Mouse (Mus musculus): ENCODE data around the gene Hoxb9.

Gene Hoxb9

GRCm38 (mm10) chr11:96267021-96267920 lies 4.0 kb upstream of the Hoxb9 start:
- no peak for DNase-seq

DNA sequence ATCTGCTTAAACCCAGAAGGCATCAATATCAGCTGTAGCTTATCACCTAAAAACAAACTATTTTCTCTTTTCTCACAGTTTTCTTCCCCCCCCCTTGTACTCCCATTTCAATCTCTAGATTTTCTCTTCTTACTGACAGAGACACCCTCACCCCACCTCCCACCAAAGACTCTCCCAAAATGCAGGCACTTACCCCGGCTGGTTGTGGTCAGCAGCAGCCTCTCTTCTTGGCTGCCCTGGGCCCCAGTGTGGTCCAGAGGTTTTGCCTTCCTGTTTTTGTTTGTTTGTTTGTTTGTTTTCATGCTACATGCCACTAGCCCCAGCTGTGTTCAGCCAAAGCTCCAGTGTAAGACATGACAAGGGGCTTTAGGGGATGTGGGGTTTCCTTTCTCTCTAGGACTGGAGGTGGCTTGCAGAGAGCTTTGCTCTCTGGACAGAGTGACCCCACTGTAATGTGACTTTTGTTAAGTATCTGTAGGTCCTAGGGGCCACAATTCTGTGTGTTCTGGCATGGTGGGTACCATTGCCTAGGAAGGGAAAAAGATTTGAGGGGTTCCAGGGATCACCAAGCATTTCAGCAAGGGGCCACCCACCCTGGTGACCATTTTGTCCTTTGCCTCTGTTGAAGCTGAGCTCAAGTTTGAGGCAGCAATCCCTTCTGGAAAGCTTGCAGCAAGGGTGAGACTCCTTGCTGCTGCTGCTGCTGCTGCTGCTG lies 3.1 kb upstream of the Hoxb9 start:
- no peak for DNase-seq

DNA sequence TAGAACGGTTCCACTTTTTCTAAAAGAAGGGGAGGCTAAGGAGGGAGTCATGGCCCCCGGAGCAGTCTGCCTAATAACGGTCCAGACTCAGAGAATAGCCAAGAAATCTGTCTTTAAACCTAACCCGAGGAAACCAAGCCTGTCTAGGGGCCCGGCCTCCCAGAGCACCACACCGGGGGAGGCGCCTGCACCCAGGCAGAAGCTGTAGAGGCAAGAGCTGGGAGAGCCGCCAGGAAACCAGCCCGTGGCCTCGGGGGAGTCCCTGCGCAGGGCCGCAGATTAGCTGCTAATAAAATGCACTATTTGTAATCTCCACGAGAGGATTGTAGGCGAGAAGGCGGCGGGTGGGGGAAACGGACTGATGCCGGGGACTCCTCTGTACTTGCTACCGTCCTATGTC lies 1.4 kb upstream of the Hoxb9 start:
- DNase-seq: no peak

GRCm38 (mm10) chr11:96271541-96272011 lies 319 bp downstream of the Hoxb9 start:
- no peak for DNase-seq

DNA sequence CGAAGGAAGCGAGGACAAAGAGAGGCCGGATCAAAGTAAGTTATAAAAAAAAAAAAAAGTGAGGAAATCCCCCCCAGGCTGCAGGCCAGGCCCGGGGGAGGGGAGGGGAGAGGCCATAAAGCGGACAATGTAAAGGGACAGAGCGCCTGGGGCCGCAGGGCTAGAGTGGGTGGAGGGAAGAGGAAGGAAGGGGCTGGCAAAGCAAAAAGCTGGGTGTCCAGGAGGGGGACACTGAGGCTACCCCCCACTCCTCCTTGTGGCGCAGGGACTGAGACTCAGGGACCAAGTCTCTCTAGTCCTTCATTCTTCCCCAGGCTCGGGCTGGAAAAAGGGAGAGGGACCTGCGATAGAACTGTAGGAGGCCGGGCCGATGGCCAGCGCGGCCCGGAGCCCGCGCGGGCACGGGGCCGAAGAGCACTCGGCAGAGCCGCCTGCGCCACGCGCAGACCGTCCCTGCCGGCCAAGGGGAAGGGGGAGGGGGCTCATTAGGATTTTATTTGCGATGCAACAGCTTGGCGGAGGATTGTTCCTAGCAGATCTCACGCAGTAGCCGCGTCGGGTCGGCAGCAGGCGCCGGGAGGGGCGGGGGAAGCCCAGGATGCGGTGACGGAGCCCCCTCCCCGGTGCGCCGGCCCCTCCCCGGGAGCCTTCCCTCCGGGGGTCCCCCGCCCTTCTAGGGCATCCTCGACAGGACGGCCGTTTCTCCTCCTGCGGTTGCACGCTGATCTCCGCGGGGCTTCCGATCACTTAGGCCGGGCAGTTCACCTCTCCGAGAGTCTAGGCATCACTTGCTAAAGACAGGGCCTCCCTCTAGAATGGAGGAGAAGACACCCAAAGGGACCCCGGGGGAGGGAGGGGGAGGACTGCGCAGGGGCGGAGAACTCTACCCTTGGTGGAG lies 1.0 kb downstream of the Hoxb9 start:
- DNase-seq: no peak

DNA sequence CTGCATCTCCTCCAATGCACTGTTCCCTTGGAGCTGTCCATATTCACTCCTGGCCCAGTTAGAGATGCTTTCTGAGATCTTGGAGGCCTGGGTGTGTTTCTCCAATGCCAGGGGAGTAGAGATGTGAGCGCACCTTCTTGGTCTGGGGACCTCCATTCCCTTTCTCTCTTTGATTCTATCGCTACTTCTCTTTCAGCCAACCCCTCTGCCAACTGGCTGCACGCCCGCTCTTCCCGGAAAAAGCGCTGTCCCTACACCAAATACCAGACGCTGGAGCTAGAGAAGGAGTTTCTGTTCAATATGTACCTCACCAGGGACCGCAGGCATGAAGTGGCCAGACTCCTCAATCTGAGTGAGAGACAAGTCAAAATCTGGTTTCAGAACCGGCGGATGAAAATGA lies 3.2 kb downstream of the Hoxb9 start:
- DNase-seq: no peak

DNA sequence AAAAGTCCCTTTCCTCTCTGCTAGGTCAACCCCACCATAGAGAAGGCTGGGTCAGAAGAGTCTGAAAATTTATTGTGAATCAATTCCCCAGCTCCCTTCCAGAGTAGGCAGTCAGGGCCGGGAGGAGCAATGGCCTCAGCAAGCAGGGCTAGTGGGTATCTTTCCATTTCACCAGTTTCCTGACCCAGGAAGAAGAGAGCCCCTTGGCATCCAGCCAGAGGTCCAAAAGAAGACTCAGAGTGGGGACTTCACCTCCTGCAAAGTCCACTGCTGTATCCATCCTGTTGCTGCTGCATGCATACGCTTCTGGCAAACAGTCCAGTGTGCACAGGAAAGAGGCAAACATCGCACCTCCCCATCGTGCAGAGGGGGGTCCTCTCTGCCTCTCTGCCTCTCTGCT lies 4.6 kb downstream of the Hoxb9 start:
- DNase-seq: no peak

DNA sequence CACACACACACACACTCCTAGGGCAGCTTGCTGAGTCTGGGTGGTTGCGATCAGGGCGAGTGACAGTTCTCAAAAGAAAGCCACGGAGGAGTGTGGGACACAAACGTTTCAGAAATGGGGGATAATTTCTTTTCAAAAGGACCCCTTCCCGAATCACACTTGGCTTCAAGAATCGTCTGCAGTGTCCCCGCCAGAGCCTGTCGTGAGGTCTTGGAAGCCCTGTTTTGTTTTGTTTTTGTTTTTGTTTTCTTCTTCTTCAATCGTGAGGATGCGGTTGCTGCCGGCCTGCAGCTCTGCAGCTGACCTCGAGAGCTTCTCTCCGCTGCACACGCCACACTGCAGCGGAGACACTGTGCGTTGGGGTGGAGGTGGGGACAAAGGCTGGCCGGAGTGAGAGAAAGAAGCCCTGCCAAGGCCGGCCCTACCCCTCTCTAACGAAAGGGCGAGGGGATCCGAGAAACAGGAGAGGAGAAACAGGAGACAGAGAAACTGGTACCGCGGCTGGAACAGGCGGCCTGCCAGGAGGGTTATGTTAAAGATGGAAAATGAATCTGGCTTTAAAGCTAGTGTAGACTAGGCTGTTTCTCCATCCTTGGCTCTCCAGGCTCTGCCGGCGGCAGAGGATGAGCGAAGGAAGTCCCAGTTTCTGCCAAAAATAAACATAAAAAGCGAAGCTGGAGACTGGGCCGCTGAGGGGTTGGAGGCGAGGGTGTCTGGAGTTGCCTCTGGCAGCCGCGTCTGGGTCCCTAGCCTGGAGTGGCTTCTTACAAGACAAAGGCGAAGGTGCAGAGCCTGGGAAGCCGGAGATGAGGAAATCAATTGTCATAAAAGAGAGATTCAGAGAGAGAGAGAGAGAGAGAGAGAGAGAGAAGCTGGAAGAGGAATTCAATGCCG lies 6.1 kb downstream of the Hoxb9 start:
- no peak for DNase-seq

DNA sequence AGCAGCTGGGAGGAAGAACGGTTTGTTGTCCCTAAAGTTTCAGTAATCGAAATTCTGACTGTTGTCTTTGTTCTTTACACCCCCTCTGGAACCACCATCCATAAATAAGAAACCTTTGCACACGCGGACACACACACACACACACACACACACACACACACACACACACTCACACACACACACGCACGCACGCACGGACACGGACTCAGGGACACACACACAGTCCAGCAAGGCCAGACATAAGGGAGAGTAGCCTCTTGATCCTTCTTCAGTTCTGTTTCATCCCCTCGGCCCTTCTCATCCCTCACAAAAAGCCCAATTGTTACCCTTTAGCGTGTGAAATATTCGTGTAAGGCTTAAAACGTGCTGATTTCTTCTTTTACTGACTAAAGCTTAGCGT lies 7.1 kb downstream of the Hoxb9 start:
- DNase-seq: no peak

DNA sequence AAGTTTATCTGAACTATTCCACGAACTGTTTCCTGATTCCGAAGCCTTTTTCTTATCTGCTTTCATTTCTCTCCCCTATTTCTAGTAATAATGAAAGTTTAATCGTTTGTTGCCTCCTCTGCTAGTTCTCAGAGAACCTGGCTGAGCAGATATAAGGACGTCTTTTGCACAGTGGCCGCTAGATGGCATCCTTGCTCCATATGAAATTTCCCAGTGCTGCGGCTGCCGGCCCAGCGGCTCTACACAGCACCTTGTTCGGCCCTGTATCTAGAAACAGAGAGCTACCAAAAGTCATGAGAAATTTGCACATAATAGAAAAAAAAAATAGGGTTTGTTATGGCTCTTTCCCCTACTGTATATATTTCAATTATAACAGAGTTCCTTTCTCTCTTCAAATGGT lies 7.5 kb downstream of the Hoxb9 start:
- DNase-seq: peak; percentile 89

DNA sequence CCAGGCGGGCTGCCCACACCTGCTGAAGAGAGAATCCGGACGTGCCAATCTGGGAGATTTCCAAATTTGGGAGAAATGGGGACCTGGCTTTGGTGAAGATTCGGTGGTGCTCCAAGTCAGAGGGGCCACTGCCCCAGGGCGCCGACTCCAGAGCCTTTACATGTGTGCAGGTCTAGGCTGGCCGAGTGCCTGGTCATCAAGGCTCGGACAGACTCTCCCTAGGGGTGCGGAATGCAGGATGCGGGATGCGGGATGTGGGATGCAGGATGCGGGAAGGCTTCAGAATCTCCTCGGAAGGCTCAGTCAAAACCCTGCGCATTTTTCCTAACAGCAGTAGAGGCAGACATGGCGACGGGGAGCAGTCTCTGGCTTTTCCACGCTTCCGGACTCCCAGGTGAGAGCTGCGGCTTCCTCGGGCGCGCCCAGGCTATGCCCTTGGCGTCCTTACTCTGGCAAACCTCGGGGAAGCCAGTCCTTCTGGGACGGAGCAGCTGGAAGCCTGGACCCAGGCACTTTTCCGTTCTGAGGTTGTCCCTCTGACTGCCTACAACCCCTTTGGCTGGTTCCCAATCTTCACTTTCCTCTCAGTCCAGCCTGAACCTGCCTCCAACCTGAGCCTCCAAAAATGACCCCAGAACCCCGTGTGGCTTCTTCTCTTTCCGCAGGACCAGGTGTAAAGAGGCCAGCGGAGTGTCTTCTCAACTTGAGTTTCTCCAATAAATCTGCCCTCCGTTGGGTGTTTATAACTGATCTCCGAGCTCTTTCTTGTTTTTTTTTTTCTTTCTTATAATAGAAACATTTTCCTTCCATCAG lies 8.4 kb downstream of the Hoxb9 start:
- DNase-seq: no peak

- DNase-seq: no peak
These were observed 9.4 kb downstream of the Hoxb9 start for GRCm38 (mm10) chr11:96280399-96281378.

DNA sequence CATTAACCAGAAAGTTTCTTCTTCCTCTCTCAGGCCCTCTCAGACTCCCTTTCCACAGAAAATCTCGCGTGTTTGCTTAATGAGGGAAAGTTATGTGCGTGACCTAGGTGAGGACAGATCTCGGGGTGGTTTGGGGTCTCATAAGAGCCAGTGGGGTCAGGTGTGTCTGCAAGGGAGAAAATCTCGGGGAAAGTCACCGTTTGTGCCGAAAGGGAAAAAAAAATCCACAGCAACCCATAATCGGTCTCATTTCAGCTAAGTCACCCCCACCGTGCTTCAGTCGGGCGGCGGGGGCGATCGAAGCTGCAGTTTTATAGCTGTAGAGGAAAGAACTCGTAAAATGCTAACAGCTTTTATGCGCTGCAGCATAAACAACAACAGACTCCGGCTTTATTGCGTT lies 10.1 kb downstream of the Hoxb9 start:
- no peak for DNase-seq

- no peak for DNase-seq
These were observed 10.8 kb downstream of the Hoxb9 start, which contains the start of gene Hoxb8 for GRCm38 (mm10) chr11:96281855-96282570. Gene Hoxb8 (plus strand): TSS chr11:96281905.

- DNase-seq: no peak
These were observed 11.7 kb downstream of the Hoxb9 start for GRCm38 (mm10) chr11:96282795-96283430.

GRCm38 (mm10) chr11:96284041-96284749 lies 12.9 kb downstream of the Hoxb9 start:
- peak; percentile 66 for DNase-seq

GRCm38 (mm10) chr11:96284774-96285734 lies 13.8 kb downstream of the Hoxb9 start:
- no peak for DNase-seq
